Mouse (Mus musculus) hindlimb bud, embryonic 11.5 days (tissue): ENCODE results near the gene Barx1.

Experiments used
- DNase-seq: peaks from one replicate; pipeline ENCODE4 v3.0.0-alpha.2; 2012; ENCODE audit warnings: low read depth, low spot score; ENCODE audit errors: extremely low spot score

Gene Barx1

GRCm38 (mm10) chr13:48706385-48706951 lies 43.7 kb downstream of the Barx1 start:
- DNase-seq: no peak

- DNase-seq: no peak
Observed at GRCm38 (mm10) chr13:48712675-48713074, 49.9 kb downstream of the Barx1 start.

DNA sequence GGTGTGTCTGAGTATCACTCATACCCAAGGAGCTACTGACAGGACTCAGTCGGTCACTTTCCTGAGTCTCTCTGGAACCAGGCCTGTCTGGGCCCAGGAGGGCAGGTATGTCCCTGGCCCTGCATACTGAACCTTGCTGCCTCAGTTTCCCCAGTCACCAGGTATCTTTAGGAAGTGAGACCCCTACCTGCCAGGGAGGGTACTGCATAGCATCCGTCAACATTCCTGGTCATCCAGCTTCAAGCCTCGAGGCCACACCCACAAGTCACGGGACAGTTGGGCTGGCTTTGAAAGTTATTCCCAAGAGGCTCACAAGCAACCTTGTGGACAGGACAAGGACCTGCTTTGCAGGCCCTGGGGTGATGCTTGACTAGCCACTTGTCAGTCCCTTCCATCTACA lies 53.3 kb downstream of the Barx1 start:
- no peak for DNase-seq
